Mouse (Mus musculus) embryonic facial prominence, embryonic 12.5 days (tissue): ENCODE results near the gene Hmga1b. TPM values are rescaled to one million over a fixed set of nuclear protein-coding genes. Genes with fewer than 3 reads are reported as not detected.
A peak's percentile ranks its signal among the peaks of the same experiment; 100 is the strongest.
"Not testable (repeated sequence)": the region's sequence is repeated elsewhere in the genome, so short reads cannot be mapped to it uniquely, and the experiment has no call there.

ENCODE experiments used
- ATAC-seq: fragments of 200-750 bp; cut with Nextera tagmentation; 2 replicates; pipeline ENCODE4 v1.8.0; 2017; ENCODE audit not compliant: insufficient number of reproducible peaks, insufficient read depth, low FRiP score, low TSS enrichment
- H3K27ac ChIP-seq: fragments of 300-500 bp; sonication (generic); 2 replicates; pipeline ENCODE4 v1.5.1; 2016; ENCODE audit warnings: mild to moderate bottlenecking
- H3K27me3 ChIP-seq: fragments of 300-500 bp; sonication (generic); 2 replicates; pipeline ENCODE4 v1.6.1; 2016; ENCODE audit warnings: mild to moderate bottlenecking, moderate library complexity
- H3K36me3 ChIP-seq: fragments of 300-500 bp; sonication (generic); 2 replicates; pipeline ENCODE4 v1.6.1; 2016; ENCODE audit warnings: mild to moderate bottlenecking
- H3K4me1 ChIP-seq: fragments of 300-500 bp; sonication (generic); 2 replicates; pipeline ENCODE4 v1.6.1; 2016
- H3K4me2 ChIP-seq: fragments of 300-500 bp; sonication (generic); replicated peaks from 2 replicates; pipeline ENCODE4 v1.6.1; 2016; ENCODE audit warnings: mild to moderate bottlenecking, moderate library complexity
- H3K4me3 ChIP-seq: fragments of 300-500 bp; sonication (generic); 2 replicates; pipeline ENCODE4 v1.5.1; 2016; ENCODE audit warnings: mild to moderate bottlenecking
- H3K9ac ChIP-seq: fragments of 300-500 bp; sonication (generic); 2 replicates; pipeline ENCODE4 v1.6.1; 2016; ENCODE audit warnings: mild to moderate bottlenecking, moderate library complexity
- H3K9me3 ChIP-seq: fragments of 300-500 bp; sonication (generic); 2 replicates; pipeline ENCODE4 v1.6.1; 2016; ENCODE audit warnings: mild to moderate bottlenecking, moderate library complexity
- WGBS: fragments of 180-500 bp; shearing (Covaris S2); methylation state at CpG from one replicate; pipeline ENCODE4 v1.1.7; 2016; 5-methylcytosine and 5-hydroxymethylcytosine counted together
- polyA plus RNA-seq: library from polyadenylated mRNA; unstranded; fragments of >200 nt; fragmentation: Nextera tagmentation; extraction: Ambion mirVana; gene quantifications from 2 replicates; pipeline ENCODE4 v1.2.1, GENCODE M21; 2016

Hmga1b gene
- polyA plus RNA-seq, 1 experiment from 2014 or later, result 5.8 TPM

- ATAC-seq, result no peak
These were observed 26.2 kb upstream of the Hmga1b start for GRCm38 (mm10) chr11:120736424-120736823.

DNA sequence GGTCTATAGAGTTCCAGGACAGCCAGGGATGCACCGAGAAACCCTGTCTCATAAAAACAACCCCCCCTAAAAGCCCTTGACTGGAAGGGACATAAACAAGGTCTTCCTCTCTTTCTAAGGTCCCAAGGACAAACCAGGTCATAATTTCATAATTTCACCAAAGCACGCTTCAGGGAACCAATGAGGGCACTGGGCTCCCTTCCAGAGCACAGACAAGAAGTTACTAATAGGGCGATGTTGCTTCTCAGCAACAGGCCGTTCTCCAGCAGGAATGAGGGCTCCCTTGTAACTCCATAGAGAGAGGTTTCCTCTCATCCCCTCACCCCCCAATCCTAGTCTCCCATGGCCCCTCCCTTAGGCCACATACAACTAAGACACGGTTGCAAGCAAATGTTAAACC, 21.6 kb upstream of the Hmga1b start:
- no peak overlapping the region for H3K4me3 ChIP-seq
- 89% methylated on average over 5 of the region's 5 CpGs for WGBS

More at GRCm38 (mm10) chr11:120736424-120736823, 26.2 kb upstream of the Hmga1b start:
- Histone ChIP-seq H3K36me3 (no peaks in the 10 kb centered on the region), H3K27ac (no peak overlapping the region), H3K4me1 (peaks cover 13% of the 10 kb centered on the region; the same call in 1 of the 2 replicates), H3K27me3 (no peaks in the 10 kb centered on the region), H3K4me3 (no peak overlapping the region), H3K4me2 (no peak overlapping the region), H3K9ac (no peak overlapping the region), H3K9me3 (no peaks in the 10 kb centered on the region)
- WGBS, result 76% methylated on average over 6 of the region's 6 CpGs

DNA sequence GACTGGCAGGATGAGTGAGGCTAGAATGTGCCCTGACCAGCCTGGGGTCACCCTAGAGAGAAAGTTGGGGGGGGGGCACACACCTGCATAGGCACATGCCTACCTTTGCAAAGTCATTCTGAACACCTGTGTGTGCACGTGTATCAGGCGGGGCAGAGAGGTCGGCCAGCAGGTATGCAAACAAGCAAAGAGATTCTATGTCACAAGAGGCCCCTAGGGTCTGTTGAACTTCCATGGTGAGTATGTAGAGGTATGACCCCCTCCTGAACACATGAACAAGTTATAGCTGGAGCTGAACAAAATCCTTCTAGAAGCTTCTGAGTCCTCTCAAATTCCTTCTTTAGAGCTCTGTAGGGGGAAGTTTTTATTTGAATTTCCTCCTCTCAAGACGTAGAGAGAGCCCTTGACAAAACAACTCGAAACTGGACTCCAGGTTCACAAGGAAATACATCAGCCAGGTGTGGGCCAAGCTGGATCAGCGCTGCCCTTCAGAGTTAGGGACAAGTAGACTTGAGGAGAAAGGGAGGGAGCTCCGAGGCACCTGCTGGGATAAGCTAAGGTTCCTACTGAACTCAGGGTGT, 18.4 kb upstream of the Hmga1b start:
- Histone ChIP-seq H3K4me2 (no peak overlapping the region), H3K36me3 (no peaks in the 10 kb centered on the region), H3K9ac (no peak overlapping the region), H3K4me3 (no peak overlapping the region), H3K27ac (no peak overlapping the region), H3K4me1 (no peaks in the 10 kb centered on the region), H3K9me3 (no peaks in the 10 kb centered on the region), H3K27me3 (no peaks in the 10 kb centered on the region)
- WGBS, result 63% methylated on average over 7 of the region's 7 CpGs
- ATAC-seq, result no peak

More for the DNA sequence above, 21.6 kb upstream of the Hmga1b start:
- H3K4me1 ChIP-seq, result no peaks in the 10 kb centered on the region
- H3K27me3 ChIP-seq, result no peaks in the 10 kb centered on the region
- no peak overlapping the region for H3K9ac ChIP-seq
- H3K9me3 ChIP-seq, result no peaks in the 10 kb centered on the region
- H3K4me2 ChIP-seq, result no peak overlapping the region
- ATAC-seq, result no peak
- H3K36me3 ChIP-seq, result no peaks in the 10 kb centered on the region
- H3K27ac ChIP-seq, result no peak overlapping the region

- 74% methylated on average over 4 of the region's 4 CpGs for WGBS
- Histone ChIP-seq H3K27me3 (no peaks in the 10 kb centered on the region), H3K4me2 (no peak overlapping the region), H3K4me1 (no peaks in the 10 kb centered on the region), H3K27ac (no peak overlapping the region), H3K9me3 (no peaks in the 10 kb centered on the region), H3K4me3 (no peak overlapping the region), H3K36me3 (no peaks in the 10 kb centered on the region), H3K9ac (no peak overlapping the region)
- no peak for ATAC-seq
These were observed 14.6 kb upstream of the Hmga1b start for GRCm38 (mm10) chr11:120747974-120748373.

DNA sequence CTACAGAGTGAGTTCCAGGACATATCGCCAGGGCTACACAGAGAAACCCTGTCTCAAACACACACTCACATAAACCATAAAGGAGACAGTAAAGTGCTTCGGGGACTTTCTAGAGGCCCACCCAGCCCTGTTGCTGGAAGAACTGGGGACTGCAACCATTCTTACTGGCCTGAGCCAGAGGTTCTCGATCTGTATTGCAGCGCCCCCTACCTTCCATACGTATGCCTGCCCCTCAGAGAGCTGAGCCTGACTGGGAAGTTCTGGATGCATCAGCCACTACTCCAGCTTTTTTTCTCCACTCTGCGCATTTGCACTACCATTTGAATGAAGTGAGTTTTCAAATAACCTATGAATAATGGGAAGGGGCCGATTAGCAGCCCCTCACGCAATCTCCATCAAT, 13.2 kb upstream of the Hmga1b start:
- Histone ChIP-seq H3K4me1 (no peaks in the 10 kb centered on the region), H3K4me2 (no peak overlapping the region), H3K27ac (no peak overlapping the region), H3K36me3 (no peaks in the 10 kb centered on the region), H3K9ac (no peak overlapping the region), H3K4me3 (no peak overlapping the region), H3K27me3 (no peaks in the 10 kb centered on the region), H3K9me3 (no peaks in the 10 kb centered on the region)
- ATAC-seq, result no peak
- 59% methylated on average over 8 of the region's 8 CpGs for WGBS

GRCm38 (mm10) chr11:120751606-120752005, 11.0 kb upstream of the Hmga1b start:
- 72% methylated on average over 4 of the region's 4 CpGs for WGBS

DNA sequence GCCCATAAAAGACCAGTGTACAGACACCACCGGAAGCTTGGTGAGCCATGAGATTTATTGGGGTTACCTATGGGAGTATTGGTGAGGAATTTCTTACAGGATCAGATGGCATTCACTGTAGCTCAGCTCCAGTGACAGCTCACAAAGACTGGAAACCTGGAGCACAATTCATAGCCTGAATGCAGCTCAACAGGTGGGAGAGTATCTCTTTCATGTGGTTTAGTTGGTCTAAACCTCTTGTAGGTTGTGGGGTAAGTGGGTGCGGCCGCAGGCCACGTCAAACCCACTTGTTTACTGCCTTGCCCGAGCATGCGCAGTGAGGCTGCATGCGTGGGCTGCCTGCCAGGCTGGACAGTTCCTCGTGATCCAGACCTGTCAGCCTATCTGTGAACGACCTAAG, 2.4 kb upstream of the Hmga1b start:
- peaks cover 14% of the 10 kb centered on the region for H3K27me3 ChIP-seq
- no peak for ATAC-seq

More at GRCm38 (mm10) chr11:120751606-120752005, 11.0 kb upstream of the Hmga1b start:
- no peak overlapping the region for H3K4me3 ChIP-seq
- H3K27me3 ChIP-seq, result no peaks in the 10 kb centered on the region
- H3K4me2 ChIP-seq, result no peak overlapping the region
- no peak overlapping the region for H3K27ac ChIP-seq
- H3K36me3 ChIP-seq, result no peaks in the 10 kb centered on the region
- no peaks in the 10 kb centered on the region for H3K9me3 ChIP-seq
- H3K4me1 ChIP-seq, result no peaks in the 10 kb centered on the region
- no peak for ATAC-seq
- H3K9ac ChIP-seq, result no peak overlapping the region

DNA sequence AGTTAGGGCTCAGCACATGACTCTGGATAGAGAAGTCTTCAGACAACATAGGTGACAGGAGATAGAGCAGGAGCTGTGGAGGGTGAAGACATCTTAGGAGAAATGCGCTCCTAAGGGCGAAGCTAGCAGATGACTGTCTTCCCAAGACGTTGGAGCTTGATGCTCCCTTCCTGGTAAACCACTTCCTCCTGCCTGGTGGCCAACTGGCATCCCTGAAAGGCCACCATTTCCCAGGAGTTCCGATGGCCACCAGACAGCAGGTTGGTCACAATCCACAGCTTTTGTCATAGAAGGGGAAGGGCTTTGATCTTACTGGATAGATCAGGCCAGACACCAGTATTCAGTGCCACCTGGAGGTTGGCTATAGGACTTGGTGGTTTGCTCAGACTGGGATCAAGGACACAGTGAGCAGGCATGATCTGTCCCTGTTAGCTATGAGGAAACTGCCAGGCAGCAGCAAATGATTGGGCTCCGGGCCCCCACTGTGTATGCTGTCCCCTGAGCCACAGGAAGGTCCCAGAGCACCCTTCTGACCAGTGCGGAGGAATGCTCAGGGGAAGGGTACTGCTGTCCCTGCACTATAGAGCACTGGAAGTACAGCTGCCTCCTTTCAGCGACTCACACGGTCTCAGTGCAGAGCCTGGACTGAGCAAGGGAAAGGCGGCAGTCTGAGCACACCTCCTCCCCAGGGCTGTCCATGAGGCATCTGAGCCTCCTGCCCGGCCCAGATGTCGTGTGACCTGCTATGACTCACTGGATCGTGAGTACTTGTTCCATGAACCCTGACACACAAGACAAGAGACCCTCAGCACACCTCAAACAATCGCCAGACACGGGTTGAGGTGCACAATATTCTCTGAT, 553 bp upstream of the Hmga1b start:
- Histone ChIP-seq H3K36me3 (no peaks in the 10 kb centered on the region), H3K9ac (no peak overlapping the region), H3K9me3 (peaks cover 19% of the 10 kb centered on the region), H3K4me3 (no peak overlapping the region), H3K27ac (no peak overlapping the region), H3K4me1 (no peaks in the 10 kb centered on the region), H3K4me2 (no peak overlapping the region), H3K27me3 (peaks cover 20% of the 10 kb centered on the region)
- 69% methylated on average over 14 of the region's 14 CpGs for WGBS
- no peak for ATAC-seq

More for the DNA sequence above, 2.4 kb upstream of the Hmga1b start:
- H3K4me1 ChIP-seq, result no peaks in the 10 kb centered on the region
- H3K4me3 ChIP-seq, result no peak overlapping the region
- H3K36me3 ChIP-seq, result no peaks in the 10 kb centered on the region
- 91% methylated on average over 9 of the region's 9 CpGs for WGBS
- H3K9ac ChIP-seq, result no peak overlapping the region
- H3K27ac ChIP-seq, result no peak overlapping the region
- H3K4me2 ChIP-seq, result no peak overlapping the region
- peaks cover 19% of the 10 kb centered on the region for H3K9me3 ChIP-seq

GRCm38 (mm10) chr11:120763121-120763999, 766 bp downstream of the Hmga1b start:
- H3K4me3 ChIP-seq, H3K9ac ChIP-seq, H3K36me3 ChIP-seq, H3K27ac ChIP-seq, H3K4me1 ChIP-seq: not testable (repeated sequence)
- peak; percentile 62; the same call in 1 of the 2 replicates for ATAC-seq
- Histone ChIP-seq H3K4me2 (peak overlapping the region; percentile 13; the same call in 1 of the 2 replicates), H3K9me3 (peaks cover 12% of the 10 kb centered on the region), H3K27me3 (peaks cover 20% of the 10 kb centered on the region)
- 5% methylated on average over 2 of the region's 23 CpGs for WGBS

DNA sequence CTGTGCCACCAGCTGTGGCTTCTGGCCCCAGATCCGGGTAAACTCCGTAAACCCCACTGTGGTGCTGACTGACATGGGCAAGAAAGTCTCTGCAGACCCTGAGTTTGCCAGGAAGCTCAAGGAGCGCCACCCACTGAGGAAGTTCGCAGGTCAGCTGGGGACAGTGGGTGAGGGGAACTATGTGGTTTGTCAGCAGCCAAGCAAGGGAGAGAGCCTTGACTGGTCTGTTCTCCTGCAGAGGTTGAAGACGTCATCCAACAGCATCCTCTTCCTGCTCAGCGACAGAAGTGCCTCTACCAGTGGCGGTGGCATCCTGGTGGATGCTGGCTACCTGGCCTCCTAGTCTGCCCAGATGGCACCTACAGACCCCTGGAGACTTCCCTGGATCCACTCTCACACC, 4.4 kb downstream of the Hmga1b start:
- ATAC-seq, H3K4me2 ChIP-seq, H3K9ac ChIP-seq, H3K9me3 ChIP-seq, H3K27ac ChIP-seq, H3K4me1 ChIP-seq, H3K36me3 ChIP-seq, H3K4me3 ChIP-seq: not testable (repeated sequence)
- WGBS, result 79% methylated on average over 3 of the region's 7 CpGs
- peaks cover 16% of the 10 kb centered on the region for H3K27me3 ChIP-seq

DNA sequence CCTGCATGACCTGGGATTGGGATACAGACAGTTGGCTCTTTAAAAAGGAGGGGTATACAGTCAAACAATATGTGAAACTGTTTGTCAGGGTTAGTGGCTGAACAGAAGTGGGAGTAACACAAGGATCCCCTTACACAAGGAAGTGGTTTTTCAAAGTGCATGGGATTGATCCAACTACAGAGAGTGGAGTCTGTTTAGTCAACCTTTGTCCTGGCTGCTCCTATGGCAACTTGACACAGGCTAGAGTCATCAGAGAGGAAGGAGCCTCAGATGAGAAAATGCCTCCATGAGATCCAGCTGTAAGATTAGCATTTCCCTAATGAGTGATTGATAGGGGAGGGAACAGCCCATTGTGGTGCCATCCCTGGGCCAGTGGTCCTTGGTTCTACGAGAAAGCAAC, 5.6 kb downstream of the Hmga1b start:
- Histone ChIP-seq H3K27me3 (peaks cover 10% of the 10 kb centered on the region; the same call in 1 of the 2 replicates), H3K4me2 (no peak overlapping the region), H3K36me3 (no peaks in the 10 kb centered on the region), H3K4me1 (no peaks in the 10 kb centered on the region), H3K9ac (no peak overlapping the region), H3K9me3 (no peaks in the 10 kb centered on the region), H3K4me3 (no peak overlapping the region), H3K27ac (no peak overlapping the region)
- no peak for ATAC-seq
- 69% methylated on average over 1 of the region's 1 CpGs for WGBS
